Mouse (Mus musculus): ENCODE measurements around the gene Gpr160. TPM values are rescaled to one million over a fixed set of nuclear protein-coding genes. Genes with fewer than 3 reads are reported as not detected.
"Not testable (repeated sequence)": the region's sequence is repeated elsewhere in the genome, so short reads cannot be mapped to it uniquely, and the experiment has no call there.

Gene Gpr160
- polyA plus RNA-seq, 1 experiment from 2014 or later, result 12.0 TPM

DNA sequence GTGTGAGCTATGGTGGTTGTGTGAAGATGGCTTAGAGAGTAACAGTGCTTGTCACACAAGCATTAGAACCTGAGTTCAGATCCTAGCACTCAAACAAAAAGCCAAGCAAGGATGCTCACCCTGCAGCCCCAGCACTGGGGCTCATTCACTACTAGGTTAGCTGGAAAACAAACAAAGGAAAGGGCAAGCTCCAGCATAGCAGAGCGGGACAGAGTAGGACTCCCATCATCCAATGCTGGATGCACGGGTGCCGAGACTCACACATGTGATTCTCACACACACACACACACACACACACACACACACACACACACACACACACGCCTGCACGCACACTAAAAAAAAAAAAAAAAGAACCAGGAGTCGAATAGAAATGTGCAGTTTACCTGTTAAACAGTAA lies 4.3 kb upstream of the Gpr160 start:
- no peak for ATAC-seq
- 67% methylated on average over 4 of the region's 6 CpGs for WGBS

GRCm38 (mm10) chr3:30853596-30853995 lies 2.2 kb upstream of the Gpr160 start:
- no peaks in the 10 kb centered on the region for H3K9me3 ChIP-seq (ENCODE audit: control insufficient read depth, low read length)
- no peak overlapping the region for H3K27ac ChIP-seq (ENCODE audit: low read length)
- H3K4me2 ChIP-seq (ENCODE audit: low read depth, low read length), result no peak overlapping the region; the same call in 1 of the 2 replicates
- H3K27me3 ChIP-seq (replicated peaks; ENCODE audit: control insufficient read depth, insufficient read depth, low read length), result no peaks in the 10 kb centered on the region
- no peak overlapping the region for H3K9ac ChIP-seq (ENCODE audit: low read depth, low read length)
- no peaks in the 10 kb centered on the region for H3K36me3 ChIP-seq (ENCODE audit: control insufficient read depth, insufficient read depth, low read length)
- H3K4me3 ChIP-seq (ENCODE audit: low read length), result no peak overlapping the region
- peak; percentile 49; the same call in 1 of the 2 replicates for ATAC-seq
- WGBS, result 59% methylated on average over 5 of the region's 5 CpGs
- peaks cover 7% of the 10 kb centered on the region; the same call in 1 of the 2 replicates for H3K4me1 ChIP-seq (ENCODE audit: control insufficient read depth, insufficient read depth, low read length)

More for the DNA sequence above, 4.3 kb upstream of the Gpr160 start:
- Histone ChIP-seq H3K4me2 (ENCODE audit: low read depth, low read length) (no peak overlapping the region), H3K4me3 (ENCODE audit: low read length) (no peak overlapping the region), H3K27ac (ENCODE audit: low read length) (no peak overlapping the region), H3K36me3 (ENCODE audit: control insufficient read depth, insufficient read depth, low read length) (no peaks in the 10 kb centered on the region), H3K9ac (ENCODE audit: low read depth, low read length) (no peak overlapping the region), H3K4me1 (ENCODE audit: control insufficient read depth, insufficient read depth, low read length) (peaks cover 7% of the 10 kb centered on the region; the same call in 1 of the 2 replicates), H3K9me3 (ENCODE audit: control insufficient read depth, low read length) (no peaks in the 10 kb centered on the region), H3K27me3 (replicated peaks; ENCODE audit: control insufficient read depth, insufficient read depth, low read length) (no peaks in the 10 kb centered on the region)

GRCm38 (mm10) chr3:30859599-30859998 lies 3.8 kb downstream of the Gpr160 start:
- H3K4me1 ChIP-seq (ENCODE audit: control insufficient read depth, insufficient read depth, low read length); ATAC-seq; H3K4me3 ChIP-seq (ENCODE audit: low read length); H3K27ac ChIP-seq (ENCODE audit: low read length); H3K9me3 ChIP-seq (ENCODE audit: control insufficient read depth, low read length); H3K27me3 ChIP-seq (replicated peaks; ENCODE audit: control insufficient read depth, insufficient read depth, low read length); H3K4me2 ChIP-seq (ENCODE audit: low read depth, low read length); H3K36me3 ChIP-seq (ENCODE audit: control insufficient read depth, insufficient read depth, low read length); H3K9ac ChIP-seq (ENCODE audit: low read depth, low read length): not testable (repeated sequence)
- 93% methylated on average over 8 of the region's 8 CpGs for WGBS

DNA sequence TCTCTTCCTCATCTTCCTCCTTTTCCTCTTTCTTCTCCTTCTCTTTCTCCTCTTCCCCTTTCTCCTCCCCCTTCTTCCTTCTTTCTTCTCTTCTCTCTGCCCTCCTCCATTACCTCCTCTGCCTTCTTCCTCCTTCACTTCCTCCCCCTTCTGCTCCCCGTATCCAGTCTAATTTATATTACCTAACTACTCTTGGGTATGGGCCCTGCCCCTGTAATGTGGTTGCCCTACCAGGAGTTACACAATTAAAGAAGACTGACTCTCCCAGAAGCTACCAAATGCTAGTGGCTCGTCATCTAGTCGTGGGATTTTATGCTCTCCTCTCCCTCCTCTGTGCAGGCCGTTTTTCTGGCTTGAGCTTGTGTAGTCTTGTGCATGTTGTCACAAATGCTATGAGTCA lies 5.0 kb downstream of the Gpr160 start:
- Histone ChIP-seq H3K4me2 (ENCODE audit: low read depth, low read length) (no peak overlapping the region), H3K27me3 (replicated peaks; ENCODE audit: control insufficient read depth, insufficient read depth, low read length) (no peaks in the 10 kb centered on the region), H3K36me3 (ENCODE audit: control insufficient read depth, insufficient read depth, low read length) (no peaks in the 10 kb centered on the region), H3K27ac (ENCODE audit: low read length) (no peak overlapping the region), H3K9ac (ENCODE audit: low read depth, low read length) (no peak overlapping the region), H3K9me3 (ENCODE audit: control insufficient read depth, low read length) (no peaks in the 10 kb centered on the region), H3K4me1 (ENCODE audit: control insufficient read depth, insufficient read depth, low read length) (no peaks in the 10 kb centered on the region), H3K4me3 (ENCODE audit: low read length) (no peak overlapping the region)
- no peak for ATAC-seq
- WGBS, result 85% methylated on average over 4 of the region's 4 CpGs

DNA sequence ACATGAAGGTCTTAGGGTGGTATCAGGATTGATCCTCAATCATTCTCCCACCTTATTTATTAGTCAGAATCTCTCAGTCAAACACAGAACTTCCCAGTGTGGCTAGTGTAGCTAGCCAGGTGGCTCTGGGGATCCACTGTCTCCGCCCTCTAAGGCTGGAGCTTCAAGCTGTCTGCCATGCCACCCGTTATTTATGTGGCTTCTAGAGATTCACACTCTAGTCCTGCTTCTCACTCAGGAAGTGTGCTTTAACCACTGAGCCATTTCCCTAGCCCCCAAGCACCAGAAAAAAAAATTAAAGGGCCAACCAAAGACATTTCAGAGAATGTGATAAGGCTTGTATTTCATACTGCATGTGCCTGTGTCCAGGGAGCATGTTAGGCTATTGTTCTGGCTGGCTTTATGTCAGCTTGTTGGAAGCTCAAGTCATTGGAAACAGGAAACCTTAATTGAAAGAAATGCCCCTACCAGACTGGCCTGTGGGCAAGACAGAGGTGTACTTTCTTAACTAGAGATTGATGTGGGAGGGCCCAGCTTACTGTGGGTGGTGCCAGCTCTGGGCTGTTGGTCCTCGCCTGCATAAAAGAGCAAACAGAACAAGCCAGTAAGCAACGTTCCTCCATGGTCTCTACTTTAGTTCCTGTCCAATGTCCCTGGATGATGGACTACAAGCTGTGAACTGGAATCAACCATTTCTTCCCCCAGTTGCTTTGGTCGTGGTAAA lies 8.1 kb downstream of the Gpr160 start:
- no peak for ATAC-seq
- Histone ChIP-seq H3K4me3 (ENCODE audit: low read length) (no peak overlapping the region), H3K27ac (ENCODE audit: low read length) (no peak overlapping the region), H3K9ac (ENCODE audit: low read depth, low read length) (no peak overlapping the region), H3K27me3 (replicated peaks; ENCODE audit: control insufficient read depth, insufficient read depth, low read length) (no peaks in the 10 kb centered on the region), H3K4me2 (ENCODE audit: low read depth, low read length) (no peak overlapping the region), H3K9me3 (ENCODE audit: control insufficient read depth, low read length) (no peaks in the 10 kb centered on the region), H3K36me3 (ENCODE audit: control insufficient read depth, insufficient read depth, low read length) (no peaks in the 10 kb centered on the region), H3K4me1 (ENCODE audit: control insufficient read depth, insufficient read depth, low read length) (no peaks in the 10 kb centered on the region)
- 64% methylated on average over 5 of the region's 5 CpGs for WGBS

GRCm38 (mm10) chr3:30864640-30865039 lies 8.9 kb downstream of the Gpr160 start:
- Histone ChIP-seq H3K4me3 (ENCODE audit: low read length) (no peak overlapping the region), H3K27me3 (replicated peaks; ENCODE audit: control insufficient read depth, insufficient read depth, low read length) (no peaks in the 10 kb centered on the region), H3K36me3 (ENCODE audit: control insufficient read depth, insufficient read depth, low read length) (no peaks in the 10 kb centered on the region), H3K4me1 (ENCODE audit: control insufficient read depth, insufficient read depth, low read length) (no peaks in the 10 kb centered on the region), H3K4me2 (ENCODE audit: low read depth, low read length) (no peak overlapping the region), H3K9ac (ENCODE audit: low read depth, low read length) (no peak overlapping the region), H3K9me3 (ENCODE audit: control insufficient read depth, low read length) (no peaks in the 10 kb centered on the region), H3K27ac (ENCODE audit: low read length) (no peak overlapping the region)
- ATAC-seq, result no peak
- 71% methylated on average over 1 of the region's 1 CpGs for WGBS

DNA sequence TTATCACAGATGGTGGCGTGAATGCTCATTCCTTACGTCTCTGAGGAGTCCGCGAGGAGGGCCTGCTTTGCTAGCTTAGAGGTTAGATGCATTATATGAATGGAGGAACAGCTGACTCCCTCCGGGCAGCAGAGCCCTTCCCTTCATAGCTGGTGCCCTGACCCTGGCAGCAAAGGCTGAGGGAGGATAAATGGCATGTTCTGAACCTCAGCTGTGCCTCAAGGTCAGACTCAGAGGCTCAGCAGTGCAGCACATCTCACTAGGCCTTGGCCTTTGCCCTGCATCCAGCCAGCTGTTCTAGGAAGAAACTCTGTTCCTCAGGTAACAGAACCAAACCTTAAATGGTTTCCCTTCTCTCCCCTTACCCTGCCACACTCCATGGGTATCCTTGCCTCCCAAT lies 12.4 kb downstream of the Gpr160 start:
- no peak overlapping the region for H3K4me2 ChIP-seq (ENCODE audit: low read depth, low read length)
- no peak overlapping the region for H3K27ac ChIP-seq (ENCODE audit: low read length)
- H3K4me3 ChIP-seq (ENCODE audit: low read length), result no peak overlapping the region
- no peaks in the 10 kb centered on the region for H3K27me3 ChIP-seq (replicated peaks; ENCODE audit: control insufficient read depth, insufficient read depth, low read length)
- H3K9ac ChIP-seq (ENCODE audit: low read depth, low read length), result no peak overlapping the region
- H3K36me3 ChIP-seq (ENCODE audit: control insufficient read depth, insufficient read depth, low read length), result no peaks in the 10 kb centered on the region
- H3K9me3 ChIP-seq (ENCODE audit: control insufficient read depth, low read length), result no peaks in the 10 kb centered on the region
- H3K4me1 ChIP-seq (ENCODE audit: control insufficient read depth, insufficient read depth, low read length), result no peaks in the 10 kb centered on the region
- ATAC-seq, result no peak
- 78% methylated on average over 5 of the region's 5 CpGs for WGBS

- Histone ChIP-seq H3K27me3 (replicated peaks; ENCODE audit: control insufficient read depth, insufficient read depth, low read length) (no peaks in the 10 kb centered on the region), H3K9me3 (ENCODE audit: control insufficient read depth, low read length) (no peaks in the 10 kb centered on the region), H3K9ac (ENCODE audit: low read depth, low read length) (no peak overlapping the region), H3K27ac (ENCODE audit: low read length) (no peak overlapping the region), H3K4me2 (ENCODE audit: low read depth, low read length) (no peak overlapping the region), H3K4me1 (ENCODE audit: control insufficient read depth, insufficient read depth, low read length) (no peaks in the 10 kb centered on the region), H3K4me3 (ENCODE audit: low read length) (no peak overlapping the region), H3K36me3 (ENCODE audit: control insufficient read depth, insufficient read depth, low read length) (no peaks in the 10 kb centered on the region)
- WGBS, result 74% methylated on average over 5 of the region's 5 CpGs
- ATAC-seq, result no peak
Measured at GRCm38 (mm10) chr3:30868625-30869024, 12.9 kb downstream of the Gpr160 start.

- H3K36me3 ChIP-seq (ENCODE audit: control insufficient read depth, insufficient read depth, low read length), result no peaks in the 10 kb centered on the region
- no peak overlapping the region; the same call in 1 of the 2 replicates for H3K27ac ChIP-seq (ENCODE audit: low read length)
- H3K9ac ChIP-seq (ENCODE audit: low read depth, low read length), result no peak overlapping the region
- no peaks in the 10 kb centered on the region for H3K4me1 ChIP-seq (ENCODE audit: control insufficient read depth, insufficient read depth, low read length)
- H3K4me3 ChIP-seq (ENCODE audit: low read length), result no peak overlapping the region
- ATAC-seq, result no peak; the same call in 1 of the 2 replicates
- no peak overlapping the region for H3K4me2 ChIP-seq (ENCODE audit: low read depth, low read length)
- no peaks in the 10 kb centered on the region for H3K9me3 ChIP-seq (ENCODE audit: control insufficient read depth, low read length)
- no peaks in the 10 kb centered on the region for H3K27me3 ChIP-seq (replicated peaks; ENCODE audit: control insufficient read depth, insufficient read depth, low read length)
- 79% methylated on average over 1 of the region's 1 CpGs for WGBS
Measured at GRCm38 (mm10) chr3:30869995-30870394, 14.2 kb downstream of the Gpr160 start.

- H3K9ac ChIP-seq (ENCODE audit: low read depth, low read length), result no peak overlapping the region
- no peaks in the 10 kb centered on the region for H3K9me3 ChIP-seq (ENCODE audit: control insufficient read depth, low read length)
- H3K36me3 ChIP-seq (ENCODE audit: control insufficient read depth, insufficient read depth, low read length), result no peaks in the 10 kb centered on the region
- H3K27me3 ChIP-seq (replicated peaks; ENCODE audit: control insufficient read depth, insufficient read depth, low read length), result no peaks in the 10 kb centered on the region
- H3K4me3 ChIP-seq (ENCODE audit: low read length), result no peak overlapping the region
- no peak for ATAC-seq
- H3K4me1 ChIP-seq (ENCODE audit: control insufficient read depth, insufficient read depth, low read length), result no peaks in the 10 kb centered on the region
- no peak overlapping the region for H3K4me2 ChIP-seq (ENCODE audit: low read depth, low read length)
- no peak overlapping the region for H3K27ac ChIP-seq (ENCODE audit: low read length)
- WGBS, result 78% methylated on average over 6 of the region's 6 CpGs
Measured at GRCm38 (mm10) chr3:30876709-30877108, 21.0 kb downstream of the Gpr160 start.
